Mouse (Mus musculus) spleen, postnatal 14 days (tissue): ENCODE measurements around the gene Gm20489.

Experiments
- DNase-seq, 2 experiments: peaks; one replicate each; pipeline ENCODE4 v3.0.0; 2021 to 2022; ENCODE audit warnings: low spot score in 2 of 2

Gm20489 gene

GRCm38 (mm10) chrX:101260441-101261325 is 8.1 kb downstream of the Gm20489 start:
- no peak for DNase-seq

GRCm38 (mm10) chrX:101256603-101257002 is 12.2 kb downstream of the Gm20489 start:
- peak in 1 of 2 experiments; percentile 28 for DNase-seq

- DNase-seq = no peak
Observed at GRCm38 (mm10) chrX:101254740-101255139, 14.1 kb downstream of the Gm20489 start.

- peak; percentile 70 to 77 for DNase-seq
Observed at GRCm38 (mm10) chrX:101253952-101254729, 14.7 kb downstream of the Gm20489 start, which contains the start of gene Foxo4. TSS of gene Foxo4 (plus strand) at chrX:101254528.

- no peak for DNase-seq
Observed at GRCm38 (mm10) chrX:101245011-101245410, 23.8 kb downstream of the Gm20489 start.

GRCm38 (mm10) chrX:101222796-101223162 is 46.0 kb downstream of the Gm20489 start:
- no peak for DNase-seq

- peak; percentile 55 to 67 for DNase-seq
Observed at GRCm38 (mm10) chrX:101221834-101222795, 46.7 kb downstream of the Gm20489 start, which contains the start of gene Snx12. TSS of gene Snx12 (minus strand) at chrX:101222563.
